ENCODE assay signal across 8 mouse cellular contexts in genomic region chr11:20262628-20263380, GRCm38 (mm10). TPM values are rescaled to one million over a fixed set of nuclear protein-coding genes. Genes with fewer than 3 reads are reported as not detected.
DNase-seq lines count a peak whose midpoint lies in the region; TF ChIP-seq lines count a peak whose summit lies in the region.
"Had no signal": no experiment of that assay in that cellular context is flagged by ENCODE, and none has a peak within 500 bp of the region (broad histone marks: within the 10 kb centered on the region; RNA-seq: fewer than 3 reads in every experiment).

No protein-coding gene starts in this region.

- no peak overlapping the region for H3K27ac ChIP-seq in layer of hippocampus, adult 2 months
- H3K27ac ChIP-seq: midbrain, embryonic 12.5 days had no signal

- no peak overlapping the region for H3K4me3 ChIP-seq in layer of hippocampus, adult 2 months
- H3K4me3 ChIP-seq: midbrain, embryonic 12.5 days had no signal

- TF ChIP-seq CTCF in layer of hippocampus, adult 2 months (conservative IDR thresholded peaks at IDR 0.05), result peak; percentile 81

- no peak for DNase-seq in layer of hippocampus, adult 2 months (ENCODE audit: low spot score in 2 of 2)
- DNase-seq in layer of hippocampus, adult 11-12 months (ENCODE audit: low spot score), result no peak
- DNase-seq in ES-CJ7 (ENCODE audit: low read depth, low spot score) (peak; percentile 44), adipocyte (ENCODE audit: low spot score) (peak; percentile 63)
- peak; percentile 30 for DNase-seq in mesoderm, embryonic 11.5 days (ENCODE audit: low read depth, low spot score)
- no peak for DNase-seq in spleen, adult 12 weeks (ENCODE audit: low spot score)
- DNase-seq in gastrocnemius, postnatal 4 days (ENCODE audit: low spot score in 2 of 2), result no peak

RNA-seq across cellular contexts. Expression of gene Cep68, which starts 13.6 kb away (rescaled TPM):
- 10 to 100 TPM; 34.0 to 36.3 TPM for total RNA-seq in layer of hippocampus, adult 2 months (2021)
- total RNA-seq in gastrocnemius, postnatal 4 days (2021), result 10 to 100 TPM; 35.0 to 35.8 TPM

Comparison
In these comparisons a context has a peak if more than half of its experiments do, and no peak if none do; other contexts are left out.
1. DNase-seq: peak in ES-CJ7 (single experiment), adipocyte (single experiment) and mesoderm, embryonic 11.5 days (single experiment); none in layer of hippocampus, adult 2 months (0 of 2), layer of hippocampus, adult 11-12 months (single experiment), spleen, adult 12 weeks (single experiment) and gastrocnemius, postnatal 4 days (0 of 2).